Mouse (Mus musculus) midbrain, embryonic 11.5 days (tissue): Measurements from ENCODE around the gene Plekhb2. TPM values are rescaled to one million over a fixed set of nuclear protein-coding genes. Genes with fewer than 3 reads are reported as not detected.

Experiments
- ATAC-seq: fragments of 200-750 bp; cut with Nextera tagmentation; 2 replicates; pipeline ENCODE4 v1.8.0; 2017; ENCODE audit warnings: moderate TSS enrichment, moderate library complexity; ENCODE audit not compliant: low FRiP score
- DNase-seq: peaks from one replicate; pipeline ENCODE4 v3.0.0; 2015; ENCODE audit warnings: low spot score; ENCODE audit errors: missing footprints
- H3K27ac ChIP-seq: fragments of 300-500 bp; sonication (generic); 2 replicates; pipeline ENCODE4 v1.5.1; 2014; ENCODE audit warnings: low read depth, low read length
- H3K27me3 ChIP-seq: fragments of 300-500 bp; sonication (generic); 2 replicates; pipeline ENCODE4 v1.6.1; 2014; ENCODE audit warnings: mild to moderate bottlenecking, low read length, moderate library complexity, mixed read lengths; ENCODE audit not compliant: control insufficient read depth, insufficient read depth
- H3K36me3 ChIP-seq: fragments of 300-500 bp; sonication (generic); 2 replicates; pipeline ENCODE4 v1.6.1; 2014; ENCODE audit warnings: mild to moderate bottlenecking, low read length, moderate library complexity, mixed read lengths; ENCODE audit not compliant: control insufficient read depth, insufficient read depth
- H3K4me1 ChIP-seq: fragments of 300-500 bp; sonication (generic); 2 replicates; pipeline ENCODE4 v1.6.1; 2014; ENCODE audit warnings: low read length; ENCODE audit not compliant: control insufficient read depth, insufficient read depth
- H3K4me2 ChIP-seq: fragments of 300-500 bp; sonication (generic); 2 replicates; pipeline ENCODE4 v1.6.1; 2014; ENCODE audit warnings: mild to moderate bottlenecking, moderate library complexity
- H3K4me3 ChIP-seq: fragments of 300-500 bp; sonication (generic); 2 replicates; pipeline ENCODE4 v1.5.1; 2014; ENCODE audit warnings: low read depth, low read length
- H3K9ac ChIP-seq: fragments of 300-500 bp; sonication (generic); 2 replicates; pipeline ENCODE4 v1.6.1; 2014; ENCODE audit warnings: low read length
- H3K9me3 ChIP-seq: fragments of 300-500 bp; sonication (generic); 2 replicates; pipeline ENCODE4 v1.6.1; 2016; ENCODE audit warnings: low read length; ENCODE audit not compliant: control insufficient read depth
- WGBS: fragments of 180-500 bp; shearing (Covaris S2); extraction: QIAGEN DNeasy Blood & Tissue Kit; methylation state at CpG from one replicate; pipeline ENCODE4 v1.1.7; 2014; 5-methylcytosine and 5-hydroxymethylcytosine counted together
- polyA plus RNA-seq: library from polyadenylated mRNA; unstranded; fragments of >200 nt; fragmentation: Nextera tagmentation; extraction: Ambion mirVana; gene quantifications from 2 replicates; pipeline ENCODE4 v1.2.1, GENCODE M21; 2014

Gene Plekhb2
- polyA plus RNA-seq, 1 experiment from 2014 or later: 56.3 TPM

GRCm38 (mm10) chr1:34859761-34860160 lies 10.0 kb downstream of the Plekhb2 start:
- Histone ChIP-seq H3K4me1 (no peaks in the 10 kb centered on the region), H3K4me3 (no peak overlapping the region), H3K9ac (no peak overlapping the region), H3K9me3 (no peaks in the 10 kb centered on the region), H3K27me3 (no peaks in the 10 kb centered on the region), H3K27ac (no peak overlapping the region), H3K4me2 (no peak overlapping the region), H3K36me3 (no peaks in the 10 kb centered on the region; the same call in 1 of the 2 replicates)
- ATAC-seq: no peak
- no peak for DNase-seq
- 85% methylated on average over 3 of the region's 3 CpGs for WGBS

- Histone ChIP-seq H3K27me3 (no peaks in the 10 kb centered on the region), H3K4me1 (no peaks in the 10 kb centered on the region), H3K4me3 (no peak overlapping the region), H3K9me3 (no peaks in the 10 kb centered on the region), H3K4me2 (no peak overlapping the region), H3K9ac (no peak overlapping the region), H3K36me3 (no peaks in the 10 kb centered on the region; the same call in 1 of the 2 replicates), H3K27ac (no peak overlapping the region)
- no peak for DNase-seq
- WGBS: 93% methylated on average over 7 of the region's 7 CpGs
- ATAC-seq: no peak
These were observed 10.4 kb downstream of the Plekhb2 start for GRCm38 (mm10) chr1:34860205-34860604.

- Histone ChIP-seq H3K27ac (no peak overlapping the region), H3K36me3 (no peaks in the 10 kb centered on the region; the same call in 1 of the 2 replicates), H3K9me3 (no peaks in the 10 kb centered on the region), H3K4me3 (no peak overlapping the region), H3K27me3 (no peaks in the 10 kb centered on the region), H3K4me1 (no peaks in the 10 kb centered on the region), H3K9ac (no peak overlapping the region), H3K4me2 (no peak overlapping the region)
- no peak for ATAC-seq
- WGBS: 93% methylated on average over 13 of the region's 13 CpGs
- DNase-seq: no peak
These were observed 13.1 kb downstream of the Plekhb2 start for GRCm38 (mm10) chr1:34862877-34863276.

- no peak for DNase-seq
- ATAC-seq: no peak
- no peaks in the 10 kb centered on the region; the same call in 1 of the 2 replicates for H3K36me3 ChIP-seq
- H3K4me1 ChIP-seq: no peaks in the 10 kb centered on the region
- H3K27me3 ChIP-seq: no peaks in the 10 kb centered on the region
- 92% methylated on average over 7 of the region's 7 CpGs for WGBS
- H3K4me3 ChIP-seq: no peak overlapping the region
- H3K9ac ChIP-seq: no peak overlapping the region
- no peak overlapping the region for H3K4me2 ChIP-seq
- H3K9me3 ChIP-seq: no peaks in the 10 kb centered on the region
- no peak overlapping the region for H3K27ac ChIP-seq
These were observed 13.5 kb downstream of the Plekhb2 start for GRCm38 (mm10) chr1:34863323-34863722.

GRCm38 (mm10) chr1:34864243-34864642 lies 14.5 kb downstream of the Plekhb2 start:
- Histone ChIP-seq H3K9me3 (no peaks in the 10 kb centered on the region), H3K27me3 (no peaks in the 10 kb centered on the region), H3K4me3 (no peak overlapping the region), H3K9ac (no peak overlapping the region), H3K36me3 (no peaks in the 10 kb centered on the region; the same call in 1 of the 2 replicates), H3K4me1 (no peaks in the 10 kb centered on the region), H3K4me2 (no peak overlapping the region), H3K27ac (no peak overlapping the region)
- 92% methylated on average over 7 of the region's 7 CpGs for WGBS
- no peak for DNase-seq
- no peak for ATAC-seq

GRCm38 (mm10) chr1:34865866-34866265 lies 16.1 kb downstream of the Plekhb2 start:
- no peak for DNase-seq
- ATAC-seq: no peak
- Histone ChIP-seq H3K27ac (no peak overlapping the region), H3K4me1 (no peaks in the 10 kb centered on the region), H3K9me3 (no peaks in the 10 kb centered on the region), H3K27me3 (no peaks in the 10 kb centered on the region), H3K36me3 (peaks cover 4% of the 10 kb centered on the region; the same call in 1 of the 2 replicates), H3K4me3 (no peak overlapping the region), H3K4me2 (no peak overlapping the region), H3K9ac (no peak overlapping the region)
- WGBS: 80% methylated on average over 9 of the region's 9 CpGs

GRCm38 (mm10) chr1:34866815-34867573 lies 17.2 kb downstream of the Plekhb2 start:
- Histone ChIP-seq H3K27ac (no peak overlapping the region), H3K36me3 (peaks cover 4% of the 10 kb centered on the region; the same call in 1 of the 2 replicates), H3K4me3 (no peak overlapping the region), H3K4me2 (no peak overlapping the region), H3K9me3 (no peaks in the 10 kb centered on the region), H3K4me1 (no peaks in the 10 kb centered on the region), H3K9ac (no peak overlapping the region), H3K27me3 (no peaks in the 10 kb centered on the region)
- peak; percentile 98 for DNase-seq
- WGBS: 58% methylated on average over 10 of the region's 10 CpGs
- peak; percentile 57 for ATAC-seq

- H3K9me3 ChIP-seq: no peaks in the 10 kb centered on the region
- no peaks in the 10 kb centered on the region for H3K27me3 ChIP-seq
- no peak overlapping the region for H3K4me2 ChIP-seq
- ATAC-seq (no peak), DNase-seq (no peak)
- no peak overlapping the region for H3K4me3 ChIP-seq
- no peak overlapping the region for H3K27ac ChIP-seq
- WGBS: 88% methylated on average over 5 of the region's 5 CpGs
- no peaks in the 10 kb centered on the region for H3K4me1 ChIP-seq
- H3K9ac ChIP-seq: no peak overlapping the region
- H3K36me3 ChIP-seq: peaks cover 4% of the 10 kb centered on the region; the same call in 1 of the 2 replicates
These were observed 17.8 kb downstream of the Plekhb2 start for GRCm38 (mm10) chr1:34867574-34867955.

GRCm38 (mm10) chr1:34868391-34868790 lies 18.6 kb downstream of the Plekhb2 start:
- H3K9me3 ChIP-seq: no peaks in the 10 kb centered on the region
- no peak overlapping the region for H3K27ac ChIP-seq
- H3K27me3 ChIP-seq: no peaks in the 10 kb centered on the region
- ATAC-seq: no peak
- no peak overlapping the region for H3K4me3 ChIP-seq
- no peak for DNase-seq
- H3K4me1 ChIP-seq: no peaks in the 10 kb centered on the region
- H3K36me3 ChIP-seq: peaks cover 4% of the 10 kb centered on the region; the same call in 1 of the 2 replicates
- no peak overlapping the region for H3K9ac ChIP-seq
- no peak overlapping the region for H3K4me2 ChIP-seq
- WGBS: 90% methylated on average over 8 of the region's 8 CpGs
